Mouse (Mus musculus) Patski (cell line): ENCODE measurements at regions not wholly inside any gene's neighbourhood (a gene's known extent, or its start where the extent isn't known, plus 50 kb on each side); places are given as distances from the start of the nearest gene placed in this dataset.

Experiments
- ATAC-seq: fragments of 100-300 bp; one replicate; pipeline ENCODE4 v1.8.0; 2021
- CTCF ChIA-PET: fragments of 350-600 bp; sonication (Branson Sonifier 250); formaldehyde crosslinking; loops from one replicate; lab custom pipeline; 2022; ENCODE audit warnings: inconsistent platforms; lab: Charles Lee
- POLR2A ChIA-PET: fragments of 350-600 bp; sonication (Branson Sonifier 250); formaldehyde crosslinking; loops from one replicate; lab custom pipeline; 2022; ENCODE audit warnings: antibody characterized with exemption, inconsistent platforms; lab: Charles Lee
- DNase-seq: peaks from one replicate; pipeline ENCODE4 v3.0.0-alpha.2; 2011; ENCODE audit warnings: low read depth, low spot score
- H3K27me3 ChIP-seq: fragments of 371-371 bp; one replicate; pipeline ENCODE4 v1.5.1; 2021
- CTCF ChIP-seq: fragments of 100-300 bp; IDR thresholded peaks from one replicate; pipeline ENCODE4 v1.5.1; 2021
- in situ Hi-C: fragments of 300-500 bp; cut with MboI; formaldehyde crosslinking; loops from 3 replicates; pipeline ENCODE4 v1.11.1; 2018; ENCODE audit warnings: low pct_unique_long_range_greater_than_20kb, mixed read lengths

- DNase-seq: no peak
- no peaks in the 10 kb centered on the region for H3K27me3 ChIP-seq
- TF ChIP-seq CTCF: no peak
- CTCF ChIA-PET: interaction anchor here (1.9 kb wide), 1 partner anchor 151 kb away, joined by 9 read pairs; no protein-coding TSS in a partner anchor
- in situ Hi-C loops: loop anchor here (25.0 kb wide), 1 partner anchor 544 kb away; the partner anchor contains the start of genes Dhx57 and Morn2
- POLR2A ChIA-PET: interaction anchor here (1.2 kb wide), 1 partner anchor 51 kb away, joined by 3 read pairs; no protein-coding TSS in a partner anchor
- ATAC-seq: no peak
These were observed 103.4 kb upstream of the Map4k3 start for GRCm38 (mm10) chr17:80831686-80832085.

DNA sequence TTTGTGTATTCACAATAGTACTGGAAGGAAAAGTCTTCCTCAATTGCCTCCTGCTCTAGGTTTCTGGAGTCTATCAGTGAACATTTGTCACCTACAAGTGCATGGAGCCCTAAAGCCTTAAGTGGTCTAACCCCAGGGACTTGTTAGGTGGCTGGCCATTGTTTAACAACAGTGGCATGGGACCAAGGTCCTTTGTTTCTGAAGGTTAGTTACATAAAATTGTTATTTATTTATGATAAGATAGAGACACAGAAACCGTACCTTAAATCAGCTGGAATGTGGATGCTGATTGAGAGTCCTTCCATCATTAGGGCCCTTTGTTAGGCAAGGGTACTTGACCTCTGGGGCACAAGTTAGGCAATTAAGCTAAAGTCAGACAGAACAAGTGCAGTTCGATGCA is 99.6 kb upstream of the Map4k3 start:
- DNase-seq (no peak), ATAC-seq (no peak)
- in situ Hi-C loops: loop anchor here (25.0 kb wide), 1 partner anchor 541 kb away; the partner anchor contains the start of genes Dhx57 and Morn2
- ChIA-PET CTCF (interaction anchor here (0.7 to 1.8 kb wide), 3 partner anchors 13 to 20 kb away, joined by 3 to 5 read pairs (median 3); no protein-coding TSS in a partner anchor), POLR2A (no interaction called here)
- no peak for TF ChIP-seq CTCF
- no peaks in the 10 kb centered on the region for H3K27me3 ChIP-seq

DNA sequence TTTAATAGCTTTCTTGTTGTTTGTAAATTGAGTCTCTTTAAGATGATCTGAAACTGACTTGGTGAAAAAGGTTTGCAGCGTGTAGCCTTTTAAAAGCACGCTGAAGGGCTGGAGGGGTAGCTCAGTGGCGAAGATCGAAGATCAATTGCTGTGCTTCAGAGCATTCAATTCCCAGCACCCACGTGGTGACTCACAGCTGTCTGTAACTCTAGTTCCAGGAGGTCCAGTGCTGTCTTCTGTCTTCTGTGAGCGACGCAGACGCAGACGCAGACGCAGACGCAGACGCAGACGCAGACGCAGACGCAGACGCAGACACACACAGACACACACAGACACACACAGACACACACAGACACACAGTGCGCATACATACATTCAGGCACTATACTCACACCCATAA is 99.1 kb upstream of the Map4k3 start:
- POLR2A ChIA-PET: interaction anchor here (1.4 kb wide), 1 partner anchor 32 kb away, joined by 4 read pairs; no protein-coding TSS in a partner anchor
- in situ Hi-C loops: loop anchor here (25.0 kb wide), 1 partner anchor 540 kb away; the partner anchor contains the start of genes Dhx57 and Morn2
- no peak for TF ChIP-seq CTCF
- DNase-seq: no peak
- no peak for ATAC-seq
- CTCF ChIA-PET: interaction anchor here (1.0 to 1.1 kb wide), 2 partner anchors 52 to 54 kb away, joined by 3 read pairs; no protein-coding TSS in a partner anchor
- no peaks in the 10 kb centered on the region for H3K27me3 ChIP-seq

GRCm38 (mm10) chr17:80825971-80826730 is 97.9 kb upstream of the Map4k3 start:
- no peak for ATAC-seq
- TF ChIP-seq CTCF: no peak
- no peaks in the 10 kb centered on the region for H3K27me3 ChIP-seq
- ChIA-PET CTCF (interaction anchor here (1.0 to 1.1 kb wide), 3 partner anchors 24 to 55 kb away, joined by 3 read pairs; no protein-coding TSS in a partner anchor), POLR2A (interaction anchor here (1.4 kb wide), 1 partner anchor 31 kb away, joined by 4 read pairs; no protein-coding TSS in a partner anchor)
- no peak for DNase-seq
- in situ Hi-C loops: loop anchor here (25.0 kb wide), 1 partner anchor 539 kb away; the partner anchor contains the start of genes Dhx57 and Morn2

DNA sequence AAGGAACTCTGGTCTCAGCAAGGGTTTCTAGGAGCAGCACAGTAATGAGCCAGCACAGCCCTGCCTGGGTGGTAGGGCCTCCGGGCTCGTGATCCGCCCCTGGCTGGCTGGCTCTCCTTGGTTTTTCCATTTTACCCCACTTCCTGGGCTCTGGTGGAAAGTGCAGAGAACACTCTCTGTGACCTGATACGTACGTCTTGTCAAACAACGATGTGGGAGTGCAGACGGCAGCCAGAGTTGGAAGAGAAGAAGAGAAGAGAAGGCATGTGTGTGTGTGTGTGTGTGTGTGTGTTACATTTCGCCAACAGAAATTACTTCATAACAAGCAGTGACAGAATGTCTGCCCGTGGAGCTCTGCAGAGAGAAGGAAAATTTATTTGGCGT is 97.2 kb upstream of the Map4k3 start:
- ChIA-PET CTCF (interaction anchor here (1.1 kb wide), 1 partner anchor 23 kb away, joined by 3 read pairs; no protein-coding TSS in a partner anchor), POLR2A (interaction anchor here (0.6 kb wide), 1 partner anchor 14 kb away, joined by 5 read pairs; no protein-coding TSS in a partner anchor)
- TF ChIP-seq CTCF: no peak
- DNase-seq: no peak
- ATAC-seq: no peak
- in situ Hi-C loops: loop anchor here (25.0 kb wide), 1 partner anchor 538 kb away; the partner anchor contains the start of genes Dhx57 and Morn2
- no peaks in the 10 kb centered on the region for H3K27me3 ChIP-seq

DNA sequence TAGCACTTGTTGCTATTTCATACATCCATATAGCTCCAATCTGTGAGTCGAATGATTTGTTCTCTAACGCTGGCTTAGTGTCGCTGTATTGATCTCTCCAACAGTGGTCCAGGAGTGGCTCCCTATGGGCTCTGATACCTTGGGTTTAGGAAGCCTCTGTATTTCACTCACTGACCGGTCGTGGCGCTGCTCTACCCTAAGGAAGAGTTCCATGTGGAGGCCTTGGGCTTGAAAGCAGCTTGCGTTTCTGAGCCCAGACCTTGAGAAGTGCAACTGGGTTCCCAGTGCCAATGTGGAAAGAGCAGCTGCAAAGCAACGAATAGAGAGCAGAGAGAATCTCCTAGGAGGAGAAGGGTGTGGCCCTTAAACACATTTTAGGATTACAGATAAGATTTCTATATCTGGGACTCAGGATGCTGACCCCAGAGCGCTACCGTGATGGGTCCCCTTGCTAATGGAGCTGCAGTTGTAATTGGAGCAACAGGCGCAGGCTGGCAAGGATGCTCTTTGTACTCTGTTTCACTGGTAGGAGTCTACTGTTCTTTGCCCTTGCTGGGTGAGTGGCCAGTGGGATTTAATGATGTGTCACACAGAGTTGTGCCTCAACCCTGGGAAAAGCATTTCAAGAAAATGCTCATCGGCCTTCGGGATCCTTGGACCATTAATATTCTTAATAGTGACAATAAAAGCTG is 96.7 kb upstream of the Map4k3 start:
- DNase-seq (no peak), ATAC-seq (no peak)
- TF ChIP-seq CTCF: no peak
- ChIA-PET POLR2A (interaction anchor here (0.6 to 0.7 kb wide), 2 partner anchors 14 to 125 kb away, joined by 3 to 5 read pairs; no protein-coding TSS in a partner anchor), CTCF (interaction anchor here (1.8 kb wide), 1 partner anchor 13 kb away, joined by 3 read pairs; no protein-coding TSS in a partner anchor)
- no peaks in the 10 kb centered on the region for H3K27me3 ChIP-seq
- in situ Hi-C loops: loop anchor here (25.0 kb wide), 1 partner anchor 538 kb away; the partner anchor contains the start of genes Dhx57 and Morn2

- no peaks in the 10 kb centered on the region for H3K27me3 ChIP-seq
- ChIA-PET POLR2A (interaction anchor here (0.7 kb wide), 1 partner anchor 124 kb away, joined by 3 read pairs; no protein-coding TSS in a partner anchor), CTCF (interaction anchor here (1.8 kb wide), 1 partner anchor 14 kb away, joined by 3 read pairs; no protein-coding TSS in a partner anchor)
- in situ Hi-C loops: no loop called here
- no peak for TF ChIP-seq CTCF
- ATAC-seq (no peak), DNase-seq (no peak)
These were observed 96.0 kb upstream of the Map4k3 start for GRCm38 (mm10) chr17:80824261-80824660.

DNA sequence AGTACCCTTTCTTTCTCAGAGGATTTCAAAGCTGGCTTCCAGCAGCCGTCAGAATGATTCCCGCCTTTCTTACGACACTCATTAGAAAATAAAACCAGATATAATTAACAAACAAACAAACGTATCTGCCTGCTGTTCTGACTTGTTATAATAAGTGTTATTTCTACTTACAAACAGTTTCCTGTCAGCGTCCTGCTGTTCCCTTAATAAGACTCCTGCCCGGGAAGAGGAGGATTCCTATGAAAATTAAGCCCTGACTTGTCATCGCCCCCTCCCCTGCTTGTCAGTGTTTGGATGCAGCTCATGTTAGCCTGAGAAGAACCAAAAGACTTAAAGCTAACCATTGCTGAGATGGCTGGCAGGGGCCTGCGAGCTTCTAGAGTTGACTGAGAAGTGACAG is 92.6 kb upstream of the Map4k3 start:
- no peak for TF ChIP-seq CTCF
- no peaks in the 10 kb centered on the region for H3K27me3 ChIP-seq
- no peak for ATAC-seq
- in situ Hi-C loops: no loop called here
- ChIA-PET POLR2A (no interaction called here), CTCF (interaction anchor here (1.1 kb wide), 1 partner anchor 35 kb away, joined by 3 read pairs; no protein-coding TSS in a partner anchor)
- no peak for DNase-seq

- ChIA-PET POLR2A (no interaction called here), CTCF (no interaction called here)
- no peaks in the 10 kb centered on the region for H3K27me3 ChIP-seq
- in situ Hi-C loops: no loop called here
- no peak for DNase-seq
- no peak for TF ChIP-seq CTCF
- ATAC-seq: no peak
These were observed 90.3 kb upstream of the Map4k3 start for GRCm38 (mm10) chr17:80818477-80819028.
